Comparison of ENCODE assay signal across 16 mouse cellular contexts in genomic region chr5:39023241-39023640, GRCm38 (mm10).
"Had no signal": no experiment of that assay in that cellular context is flagged by ENCODE, and none has a peak within 500 bp of the region (broad histone marks: within the 10 kb centered on the region; RNA-seq: fewer than 3 reads in every experiment).

No protein-coding gene starts in this region.

- H3K9me3 ChIP-seq: limb, embryonic 10.5 days; liver, embryonic 15.5 days; neural tube, embryonic 13.5 days; stomach, embryonic 15.5 days had no signal

- H3K4me1 ChIP-seq: limb, embryonic 10.5 days; liver, embryonic 15.5 days; neural tube, embryonic 13.5 days; stomach, embryonic 15.5 days had no signal

- H3K36me3 ChIP-seq: limb, embryonic 10.5 days; liver, embryonic 15.5 days; neural tube, embryonic 13.5 days; stomach, embryonic 15.5 days had no signal

- H3K4me2 ChIP-seq: liver, embryonic 11.5 days; liver, embryonic 15.5 days; neural tube, embryonic 13.5 days; stomach, embryonic 15.5 days had no signal

- ATAC-seq: intestine, postnatal 0 days; lung, postnatal 0 days had no signal

- H3K27ac ChIP-seq: left cerebral cortex, adult 2 months; limb, embryonic 10.5 days; liver, embryonic 15.5 days; neural tube, embryonic 13.5 days; stomach, embryonic 15.5 days had no signal

- H3K4me3 ChIP-seq: left cerebral cortex, adult 2 months; limb, embryonic 10.5 days; liver, embryonic 15.5 days; neural tube, embryonic 13.5 days; stomach, embryonic 15.5 days had no signal

- H3K9ac ChIP-seq: liver, embryonic 15.5 days; neural tube, embryonic 13.5 days; stomach, embryonic 15.5 days had no signal

- DNase-seq: kidney, adult 8-10 months; kidney, postnatal 25 days; lung, adult 2 months; lung, postnatal 36 days; midbrain, embryonic 14.5 days; spleen, adult 18-20 months; thymus, adult 2 months; thymus, postnatal 25 days had no signal

- H3K27me3 ChIP-seq: liver, embryonic 15.5 days; neural tube, embryonic 13.5 days; stomach, embryonic 15.5 days had no signal
